Mouse (Mus musculus) liver, adult 2 months (tissue): ENCODE results near the gene Zbtb43. TPM values are rescaled to one million over a fixed set of nuclear protein-coding genes. Genes with fewer than 3 reads are reported as not detected.

Experiments used
- DNase-seq: peaks from one replicate; pipeline ENCODE4 v3.0.0-alpha.2; 2011; ENCODE audit warnings: low read depth, low spot score; ENCODE audit errors: extremely low read depth
- H3K27ac ChIP-seq: fragments of 200-500 bp; replicated peaks from 2 replicates; pipeline ENCODE4 v1.5.1; 2012; ENCODE audit warnings: low read depth, mild to moderate bottlenecking, control low read depth, inconsistent platforms, low read length; ENCODE audit not compliant: insufficient read depth
- H3K27me3 ChIP-seq: fragments of 200-500 bp; 2 replicates; pipeline ENCODE4 v1.6.1; 2012; ENCODE audit warnings: mild to moderate bottlenecking, moderate library complexity, low read length, inconsistent platforms; ENCODE audit not compliant: control insufficient read depth, insufficient read depth
- H3K36me3 ChIP-seq: fragments of 200-500 bp; 2 replicates; pipeline ENCODE4 v1.6.1; 2012; ENCODE audit warnings: low read length, inconsistent platforms; ENCODE audit not compliant: control insufficient read depth, insufficient read depth
- H3K4me1 ChIP-seq: fragments of 200-500 bp; 2 replicates; pipeline ENCODE4 v1.6.1; 2011; ENCODE audit warnings: low read length; ENCODE audit not compliant: control insufficient read depth, insufficient read depth
- H3K4me3 ChIP-seq: fragments of 200-500 bp; 2 replicates; pipeline ENCODE4 v1.5.1; 2011; ENCODE audit warnings: low read depth, mild to moderate bottlenecking, control low read depth, low read length, moderate library complexity; ENCODE audit not compliant: insufficient read depth
- H3K79me2 ChIP-seq: fragments of 200-500 bp; 2 replicates; pipeline ENCODE4 v1.6.1; 2012; ENCODE audit warnings: inconsistent platforms, mild to moderate bottlenecking, low read length, moderate library complexity; ENCODE audit not compliant: control insufficient read depth, insufficient read depth
- H3K9ac ChIP-seq: fragments of 200-500 bp; 2 replicates; pipeline ENCODE4 v1.6.1; 2012; ENCODE audit warnings: low read depth, mild to moderate bottlenecking, control low read depth, inconsistent platforms, low read length
- CTCF ChIP-seq: fragments of 200-500 bp; IDR thresholded peaks from 2 replicates; pipeline ENCODE4 v1.5.1; 2011; ENCODE audit warnings: low read depth, low read length, control low read depth
- POLR2A ChIP-seq: fragments of 200-500 bp; IDR thresholded peaks from 2 replicates; pipeline ENCODE4 v1.6.1; 2011; ENCODE audit warnings: low read length, control low read depth; ENCODE audit not compliant: insufficient read depth; ENCODE audit errors: extremely low read depth
- WGBS: fragments of 180-500 bp; shearing (Covaris S2); methylation state at CpG from one replicate; pipeline ENCODE4 v1.1.7; 2018; 5-methylcytosine and 5-hydroxymethylcytosine counted together
- polyA plus RNA-seq: library from polyadenylated mRNA; depleted of rRNA; stranded (reverse); fragments of >200 nt; gene quantifications from 2 replicates; pipeline ENCODE4 v1.2.3, GENCODE M21; 2012
- total RNA-seq: library from RNA; depleted of rRNA; stranded (reverse); fragments of >200 nt; gene quantifications from 2 replicates; pipeline ENCODE4 v1.2.3, GENCODE M21; 2014

Zbtb43 gene
- total and polyA plus RNA-seq, 2 experiments, result 9.0 to 21.6 TPM

DNA sequence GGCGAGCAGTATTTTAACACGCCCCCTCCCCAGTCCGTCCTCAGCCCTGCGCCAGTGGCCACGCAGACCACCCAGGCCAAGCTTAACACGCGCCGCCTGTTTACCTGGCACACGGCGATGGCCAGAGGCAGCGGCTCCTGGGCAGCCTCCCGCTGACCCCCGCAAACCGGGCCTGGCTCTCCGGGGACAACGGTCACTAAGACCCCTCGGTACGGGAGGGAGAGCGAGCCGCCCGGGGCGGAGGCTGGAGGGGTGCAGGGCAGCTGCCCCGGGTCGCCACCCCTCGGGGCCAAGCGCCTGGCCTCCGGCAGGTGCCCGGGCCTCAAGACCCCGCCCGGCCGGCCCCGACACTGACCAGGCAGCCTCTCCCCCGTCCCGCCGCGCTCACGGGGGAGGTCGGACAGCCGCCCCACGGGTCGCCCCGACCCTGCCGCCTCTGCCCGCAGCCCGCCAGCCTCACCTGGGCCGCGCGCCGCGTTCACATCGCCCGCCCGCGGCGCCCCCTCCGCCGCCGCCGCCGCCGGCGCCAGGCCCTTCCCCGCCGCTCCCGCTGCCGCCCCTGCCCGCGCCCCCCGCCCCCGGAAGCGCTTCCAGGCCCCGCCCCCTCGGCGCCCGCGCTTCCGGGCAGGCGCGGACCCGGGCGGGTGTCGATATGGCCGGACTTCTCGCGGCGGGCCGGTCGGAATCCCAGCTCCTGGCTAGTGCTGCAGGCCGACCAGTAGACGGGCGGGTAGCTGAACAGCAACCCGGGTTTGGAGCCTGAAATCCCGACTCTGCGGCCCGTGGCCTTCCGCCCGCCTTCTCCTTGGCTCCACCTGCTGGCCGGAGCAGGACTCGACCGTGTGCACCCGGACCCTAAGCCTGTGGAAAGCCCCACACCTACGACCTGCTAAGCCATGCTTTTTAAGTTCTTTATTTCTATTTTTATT is 37.3 kb downstream of the Zbtb43 start, which contains the start of gene Zbtb34:
TSS of gene Zbtb34 (minus strand) at position 554 of the 929 bp plus-strand sequence.
- no peaks in the 10 kb centered on the region for H3K36me3 ChIP-seq
- peak within 1 kb of the TSS; percentile 100 for H3K4me3 ChIP-seq
- peak; percentile 40 for DNase-seq
- peaks cover 16% of the 10 kb centered on the region for H3K79me2 ChIP-seq
- peaks cover 7% of the 10 kb centered on the region; the same call in 1 of the 2 replicates for H3K4me1 ChIP-seq
- no peaks in the 10 kb centered on the region for H3K27me3 ChIP-seq
- TF ChIP-seq POLR2A (peak; percentile 63; the same call in 1 of the 2 replicates), CTCF (peak; percentile 91)
- peak within 1 kb of the TSS; percentile 99 for H3K9ac ChIP-seq
- under 1% methylated on average over 83 of the region's 102 CpGs for WGBS
- peak within 1 kb of the TSS; percentile 99 for H3K27ac ChIP-seq

DNA sequence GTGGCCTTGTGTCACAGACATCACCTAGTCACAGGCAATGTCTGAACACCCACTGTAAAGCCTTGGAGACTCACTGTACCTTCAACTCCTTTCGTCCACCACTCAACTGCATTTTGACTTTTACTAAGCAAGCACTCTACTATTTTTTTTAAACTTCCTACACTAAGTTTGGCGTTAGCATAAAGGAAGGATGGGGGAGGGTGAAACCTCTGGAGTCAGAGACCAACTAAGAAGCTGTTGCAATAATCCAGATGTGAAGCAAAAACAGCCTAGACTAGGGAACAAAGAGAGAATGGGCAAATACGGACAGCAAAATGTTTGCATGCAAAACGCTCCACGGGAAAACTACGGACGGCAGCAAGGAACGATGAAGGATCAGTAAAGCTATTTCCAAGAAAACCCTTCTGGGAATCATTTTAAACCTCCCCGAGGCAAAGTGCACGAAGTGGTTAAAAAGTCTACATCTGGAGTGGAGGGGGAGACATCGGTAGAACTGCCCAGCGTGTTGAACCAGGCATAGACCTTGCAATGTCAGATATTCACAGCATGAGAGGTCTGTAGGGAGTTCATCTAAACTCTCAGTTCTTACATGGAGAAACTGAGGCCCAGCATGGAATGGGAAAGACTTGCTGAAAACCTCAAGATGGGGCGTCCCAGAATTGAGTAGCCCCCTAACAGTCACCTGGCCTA is 38.1 kb downstream of the Zbtb43 start:
- no peaks in the 10 kb centered on the region for H3K36me3 ChIP-seq
- DNase-seq, result no peak
- 4% methylated on average over 13 of the region's 13 CpGs for WGBS
- H3K4me1 ChIP-seq, result peaks cover 7% of the 10 kb centered on the region; the same call in 1 of the 2 replicates
- peaks cover 19% of the 10 kb centered on the region for H3K79me2 ChIP-seq
- peak overlapping the region; percentile 64 for H3K27ac ChIP-seq
- H3K4me3 ChIP-seq, result peak overlapping the region; percentile 100
- H3K9ac ChIP-seq, result peak overlapping the region; percentile 99
- TF ChIP-seq POLR2A (no peak), CTCF (no peak)
- H3K27me3 ChIP-seq, result no peaks in the 10 kb centered on the region

DNA sequence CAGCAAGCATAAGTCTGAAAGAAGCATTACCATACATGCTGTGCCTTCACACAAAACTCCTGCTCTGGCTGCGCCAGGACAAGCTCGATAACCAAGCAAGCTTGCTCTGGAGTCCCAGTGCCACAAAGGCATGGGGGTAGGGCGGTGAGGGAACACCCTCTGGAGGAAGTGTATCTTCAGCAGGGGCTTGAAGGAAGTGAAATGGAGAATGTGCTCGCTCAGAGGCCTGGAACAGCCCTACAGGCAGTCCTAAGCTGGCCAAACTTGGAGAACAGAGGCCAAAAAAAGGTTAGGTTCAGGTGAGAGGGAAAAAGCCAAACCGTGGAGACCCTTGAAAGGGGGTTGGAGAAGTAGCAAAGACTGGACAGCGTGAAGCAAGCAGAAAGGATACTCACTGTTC is 39.0 kb downstream of the Zbtb43 start:
- Histone ChIP-seq H3K79me2 (peaks cover 19% of the 10 kb centered on the region), H3K27ac (peak overlapping the region; percentile 34), H3K36me3 (no peaks in the 10 kb centered on the region), H3K4me3 (peak overlapping the region; percentile 12; the same call in 1 of the 2 replicates), H3K4me1 (peaks cover 7% of the 10 kb centered on the region; the same call in 1 of the 2 replicates), H3K9ac (0 out of 2 replicates have a peak overlapping the region, but pooled peaks have one; percentile 4), H3K27me3 (no peaks in the 10 kb centered on the region)
- no peak for DNase-seq
- WGBS, result 61% methylated on average over 6 of the region's 6 CpGs
- TF ChIP-seq POLR2A, result no peak
- no peak for TF ChIP-seq CTCF

DNA sequence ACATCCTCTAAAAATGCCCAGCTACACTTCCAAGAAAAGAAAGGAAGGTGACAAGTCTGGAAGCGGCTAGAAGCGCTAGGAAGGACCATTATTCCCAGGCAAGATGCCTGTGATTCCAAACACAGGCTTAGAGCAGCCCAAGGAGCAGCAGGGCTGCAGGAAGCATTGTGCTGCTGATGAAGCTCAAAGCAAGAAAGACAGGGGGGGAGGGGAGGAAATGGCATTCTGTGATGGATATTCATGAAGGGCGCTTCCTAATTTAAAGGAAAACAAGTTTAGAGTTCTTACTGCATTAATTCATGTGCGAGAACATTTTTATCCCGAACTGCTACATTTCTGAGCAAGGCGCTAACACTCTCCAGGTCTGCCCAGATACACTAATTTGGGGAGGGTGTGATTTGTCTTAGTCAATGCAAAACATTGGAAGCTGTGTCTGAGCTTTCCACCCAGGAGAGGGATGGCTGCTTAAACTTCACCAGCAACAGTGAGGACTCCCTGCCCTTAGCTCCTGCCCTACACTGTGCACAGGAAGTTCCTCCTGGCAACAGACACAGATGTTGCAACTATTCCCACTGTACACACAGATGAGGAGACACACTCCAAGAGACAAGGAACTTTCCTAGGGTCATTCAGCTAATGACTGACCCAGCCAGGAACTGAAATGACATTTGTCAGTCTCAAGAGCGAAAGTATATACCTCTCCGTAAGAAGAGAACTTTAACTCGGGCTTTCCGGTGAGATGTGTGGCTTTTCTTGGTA is 41.5 kb downstream of the Zbtb43 start:
- Histone ChIP-seq H3K36me3 (peaks cover 9% of the 10 kb centered on the region), H3K79me2 (peaks cover 23% of the 10 kb centered on the region), H3K4me3 (no peak overlapping the region), H3K27ac (no peak overlapping the region), H3K4me1 (peaks cover 7% of the 10 kb centered on the region; the same call in 1 of the 2 replicates), H3K9ac (no peak overlapping the region), H3K27me3 (no peaks in the 10 kb centered on the region)
- no peak for TF ChIP-seq CTCF
- 66% methylated on average over 10 of the region's 10 CpGs for WGBS
- peak; percentile 87 for DNase-seq

DNA sequence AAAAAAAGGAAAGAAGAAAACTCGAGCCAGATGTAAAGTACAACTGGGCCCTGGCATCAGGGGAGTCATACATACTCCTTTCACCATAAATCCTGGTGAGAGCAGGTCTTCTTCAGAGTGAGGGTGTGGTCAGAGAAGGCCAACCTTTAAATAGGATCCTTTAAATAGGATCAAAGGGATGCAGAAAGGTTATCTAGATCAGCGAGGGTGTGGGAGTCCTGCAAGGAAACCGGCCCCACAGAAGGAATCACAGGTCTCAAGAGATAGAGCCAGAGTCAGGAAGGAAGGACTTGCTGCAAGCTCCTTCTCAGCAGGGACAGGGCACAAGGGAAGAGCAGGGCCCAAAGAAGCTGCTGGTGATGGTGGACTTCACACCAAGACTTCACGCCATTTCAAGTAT is 50.9 kb downstream of the Zbtb43 start:
- Histone ChIP-seq H3K4me3 (no peak overlapping the region), H3K27ac (no peak overlapping the region), H3K27me3 (no peaks in the 10 kb centered on the region), H3K79me2 (peaks cover 20% of the 10 kb centered on the region), H3K9ac (no peak overlapping the region), H3K36me3 (peaks cover 6% of the 10 kb centered on the region), H3K4me1 (no peaks in the 10 kb centered on the region)
- TF ChIP-seq CTCF (no peak), POLR2A (no peak)
- no peak for DNase-seq
- 78% methylated on average over 4 of the region's 4 CpGs for WGBS
